Mouse (Mus musculus) cerebellum, postnatal 25 days (tissue): Measurements from ENCODE around the gene Dph5.

Source experiments
- DNase-seq, 2 experiments: peaks; one replicate each; pipeline ENCODE4 v3.0.0; 2021; ENCODE audit warnings: mixed read lengths in 2 of 2

The Dph5 gene

DNA sequence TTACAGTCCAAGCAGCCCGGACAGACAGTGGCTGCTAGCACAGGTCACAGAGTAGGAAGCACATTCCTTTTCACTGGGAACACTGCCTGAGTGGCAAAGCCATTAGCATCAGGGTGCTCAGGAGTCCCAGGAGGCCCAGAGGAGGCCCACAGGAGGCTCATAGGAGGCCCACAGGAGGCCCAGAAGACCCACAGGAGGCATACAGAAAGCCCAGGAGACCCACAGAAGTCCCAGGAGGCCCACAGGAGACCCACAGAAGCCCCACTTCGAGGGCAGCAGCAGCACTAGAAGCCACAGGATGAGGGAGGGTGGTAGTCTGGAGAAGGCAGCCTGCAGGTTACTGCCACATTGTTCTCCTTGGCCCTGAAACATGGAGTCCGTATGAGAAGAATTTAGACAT lies 65.5 kb downstream of the Dph5 start:
- no peak for DNase-seq

DNA sequence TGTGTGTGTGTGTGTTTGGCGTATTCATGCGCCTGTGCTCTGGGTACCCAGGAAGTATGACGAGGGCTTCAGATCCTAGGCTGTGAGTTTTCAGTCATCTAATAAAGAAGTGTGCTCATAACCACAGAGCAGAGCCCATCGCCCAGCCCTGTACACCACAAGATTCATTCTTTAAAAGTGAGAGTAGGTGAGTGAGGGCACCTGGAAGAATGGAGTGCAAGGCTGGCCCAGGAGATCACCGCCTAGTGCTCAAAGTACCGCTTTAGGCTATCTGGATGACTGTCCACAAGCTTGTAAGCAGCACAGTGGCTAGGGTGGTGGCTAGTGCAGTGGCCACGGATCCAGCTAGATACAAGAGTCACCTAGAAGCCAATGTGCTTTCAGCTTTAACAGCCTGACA lies 69.6 kb downstream of the Dph5 start:
- no peak for DNase-seq

DNA sequence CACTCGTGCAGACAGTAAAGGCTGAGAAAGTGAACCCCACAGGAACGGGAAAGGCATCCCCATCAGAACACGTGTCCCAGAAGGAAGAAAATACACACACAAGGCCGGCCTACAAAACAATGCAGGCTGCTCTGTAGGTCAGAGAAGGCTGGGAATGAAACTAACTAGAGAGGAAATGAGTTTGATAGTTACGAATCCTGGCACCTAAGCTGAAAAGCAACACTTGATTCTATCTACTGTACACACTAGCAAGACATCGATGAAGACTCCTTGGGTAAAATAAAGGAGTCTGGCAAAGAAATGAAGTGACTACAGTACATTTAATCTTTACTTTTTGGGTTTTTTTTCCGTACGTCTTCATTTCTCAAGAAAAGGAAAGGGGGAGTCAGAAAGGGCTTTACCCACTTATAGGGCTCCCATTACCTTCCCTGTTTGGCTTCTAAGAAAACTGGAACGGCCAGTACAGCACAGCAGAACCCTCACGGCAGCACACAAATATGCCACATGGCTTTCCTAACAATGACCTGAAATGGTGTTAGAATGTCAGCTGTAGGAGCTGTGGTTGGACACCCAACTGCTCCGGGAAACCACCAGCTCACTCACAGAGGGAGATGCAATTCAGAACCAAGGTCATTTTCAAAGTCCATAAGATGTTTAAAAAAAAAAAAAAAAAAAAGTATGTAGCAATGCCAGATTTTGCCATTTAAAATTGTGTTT lies 73.8 kb downstream of the Dph5 start:
- no peak for DNase-seq

DNA sequence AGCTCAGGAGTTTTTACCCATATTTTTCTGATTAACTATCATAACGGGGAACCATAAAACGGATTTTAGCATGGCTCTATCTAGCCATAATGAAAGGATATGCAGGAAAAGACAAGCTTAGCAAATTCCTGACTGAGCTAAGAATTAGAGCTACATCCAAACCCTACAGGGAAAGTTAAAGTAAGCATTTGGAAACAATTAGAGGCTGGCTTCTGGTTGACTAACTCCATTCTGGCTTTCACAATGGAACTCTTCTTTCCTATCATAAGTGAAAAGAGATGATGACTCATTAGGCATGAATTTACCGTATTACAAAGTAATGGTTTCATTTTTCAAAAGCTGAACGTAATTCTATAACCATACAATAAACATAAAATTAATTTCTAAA lies 74.4 kb downstream of the Dph5 start:
- DNase-seq: no peak

DNA sequence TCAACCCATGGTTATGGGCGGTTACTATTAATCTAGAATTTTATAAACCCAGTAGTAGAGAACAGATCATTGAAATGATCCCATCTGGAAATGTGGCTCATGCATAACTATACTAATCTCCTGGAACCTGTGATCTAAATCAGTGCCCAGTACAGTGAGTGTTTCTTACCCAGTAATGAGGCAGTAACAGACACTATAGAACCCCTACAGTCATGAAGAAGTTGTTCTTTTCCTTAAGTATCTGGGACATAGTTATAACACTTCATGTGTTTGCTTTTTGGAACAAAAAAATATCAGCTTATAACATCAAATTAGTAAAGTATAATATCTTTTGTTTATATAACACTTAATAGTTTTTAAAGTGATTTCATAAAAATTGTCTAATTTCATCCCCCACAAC lies 76.0 kb downstream of the Dph5 start:
- no peak for DNase-seq

- no peak for DNase-seq
Measured at GRCm38 (mm10) chr3:115964071-115964470, 76.4 kb downstream of the Dph5 start.

DNA sequence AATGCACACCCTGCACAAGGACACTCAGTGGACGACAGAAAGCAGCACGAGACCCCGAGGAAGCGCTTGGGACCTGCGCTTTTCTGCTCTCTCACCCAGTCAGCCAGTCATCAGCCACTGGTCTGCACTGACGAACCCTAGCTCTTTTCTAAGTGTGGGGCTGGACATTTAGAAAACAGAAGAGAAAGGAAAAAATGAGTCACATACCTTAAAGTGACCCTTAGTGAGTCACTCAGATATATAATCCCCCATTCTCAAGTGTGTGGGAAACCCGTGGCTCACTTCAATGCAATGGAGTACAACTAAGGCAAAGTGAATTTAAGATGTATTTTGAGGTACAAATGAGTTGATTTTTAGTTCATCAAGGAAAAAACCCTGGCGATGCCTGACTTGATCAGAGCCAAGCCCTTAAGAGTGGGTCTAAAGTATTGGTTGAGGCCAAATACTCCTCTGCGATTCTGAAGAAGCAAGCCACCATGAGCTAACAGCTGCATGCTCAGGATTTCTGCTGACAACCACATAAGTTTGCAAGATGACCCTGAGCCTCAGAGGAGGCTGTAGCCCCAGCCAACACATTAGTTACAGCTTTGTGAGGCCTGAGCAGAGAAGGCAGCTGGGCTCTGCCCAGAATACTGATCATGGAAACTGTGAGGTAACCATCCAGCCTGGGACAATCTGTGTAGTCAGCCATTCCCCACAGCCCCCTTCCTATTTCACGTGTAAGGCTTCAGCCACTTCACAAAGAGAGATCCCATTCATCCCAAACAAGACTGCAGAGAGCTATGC lies 81.3 kb downstream of the Dph5 start:
- no peak for DNase-seq

DNA sequence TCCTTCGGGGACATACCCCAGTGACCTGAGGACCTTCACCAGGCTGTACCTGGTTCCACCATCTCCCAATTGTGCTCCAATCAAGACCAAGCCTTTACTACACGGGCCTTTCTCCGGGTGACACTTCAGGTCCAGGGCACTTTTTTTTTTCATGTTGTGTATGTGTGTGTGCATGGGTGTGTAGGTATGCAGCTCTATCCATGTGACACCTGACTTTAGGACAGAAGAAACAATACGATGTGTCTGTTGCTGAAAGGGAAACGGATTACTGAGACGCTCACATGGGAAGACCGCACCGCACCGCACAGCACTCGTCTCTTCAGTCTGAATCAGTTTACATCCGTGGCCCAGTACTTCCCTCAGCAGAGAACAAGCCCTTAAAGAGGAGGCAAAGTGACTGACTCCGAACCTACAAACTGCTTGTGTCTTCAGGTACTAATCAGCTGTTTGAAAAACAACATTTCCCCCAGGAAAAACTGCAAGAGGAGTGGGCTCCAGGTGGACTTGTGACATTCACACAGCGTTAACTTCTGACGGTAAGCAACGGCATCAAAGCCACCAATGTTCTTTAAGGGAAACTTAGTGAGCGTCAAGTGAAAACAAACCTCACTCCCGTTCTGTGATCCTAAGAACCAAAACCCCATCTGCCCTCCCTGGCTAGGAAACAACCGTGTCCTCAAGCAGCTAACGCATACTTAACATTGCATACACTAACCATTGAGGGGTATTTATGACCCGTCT lies 83.6 kb downstream of the Dph5 start:
- DNase-seq: no peak

DNA sequence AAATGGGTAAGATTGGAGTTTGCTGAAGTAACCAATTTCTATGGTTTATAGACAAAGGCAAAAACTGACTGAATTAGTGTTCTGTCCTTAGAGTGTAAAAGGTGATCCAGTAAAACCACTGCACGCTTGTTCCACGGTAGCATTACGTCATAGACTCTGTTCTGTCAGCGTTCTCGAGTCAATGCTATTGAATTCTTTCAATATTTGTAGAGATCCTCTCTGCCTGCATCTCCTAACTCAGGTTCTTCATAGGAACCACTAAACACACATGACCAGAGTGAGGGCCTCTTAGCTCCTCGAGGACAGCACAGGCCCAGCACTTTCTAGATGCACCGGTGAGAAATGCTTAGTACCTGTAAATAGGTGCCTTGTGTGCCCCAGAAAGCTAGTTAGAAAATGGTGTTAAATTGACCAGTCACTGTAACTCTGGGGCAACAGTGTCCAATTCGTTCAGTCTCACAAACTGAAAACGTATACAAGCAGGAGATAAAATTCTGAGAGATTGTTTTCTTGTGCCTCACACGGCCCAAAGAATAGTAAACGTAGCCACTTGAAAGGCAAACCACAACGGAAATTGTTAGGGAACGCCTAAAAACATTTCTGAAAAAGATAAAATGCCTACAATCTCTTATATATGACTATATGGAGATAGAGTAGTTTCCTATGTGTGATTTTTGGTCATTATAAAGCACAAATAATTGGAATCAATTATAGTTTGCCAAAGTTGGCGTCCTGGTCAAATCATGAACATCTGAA lies 84.4 kb downstream of the Dph5 start:
- no peak for DNase-seq

- no peak for DNase-seq
Measured at GRCm38 (mm10) chr3:115974228-115974627, 86.6 kb downstream of the Dph5 start.

GRCm38 (mm10) chr3:115974995-115975394 lies 87.4 kb downstream of the Dph5 start:
- DNase-seq: no peak

DNA sequence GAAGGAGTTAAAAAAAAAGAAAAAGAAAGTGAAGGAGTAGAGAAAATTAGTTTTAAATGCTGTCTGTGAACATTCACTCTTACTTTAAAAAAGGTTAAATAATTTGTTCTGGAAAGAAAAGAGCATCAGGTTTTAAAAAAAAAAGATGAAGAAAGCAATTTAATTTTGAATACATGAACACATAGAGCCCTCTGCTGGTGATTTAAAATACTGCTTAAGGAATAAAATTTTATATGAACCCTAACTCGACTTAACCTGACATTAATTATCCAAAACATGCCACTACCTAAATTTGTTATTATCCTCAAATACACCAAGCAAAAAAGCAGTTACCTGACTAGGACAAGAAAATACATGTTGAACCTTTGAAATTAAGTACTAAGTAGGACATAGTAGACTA lies 91.4 kb downstream of the Dph5 start:
- DNase-seq: no peak

GRCm38 (mm10) chr3:115983217-115983616 lies 95.6 kb downstream of the Dph5 start:
- DNase-seq: no peak
